Mouse (Mus musculus): Measurements from ENCODE around the gene Gata1.
"Not testable (repeated sequence)": the region's sequence is repeated elsewhere in the genome, so short reads cannot be mapped to it uniquely, and the experiment has no call there.

The Gata1 gene

GRCm38 (mm10) chrX:7977892-7978291, at the start of gene Gata1:
Gata1 (minus strand) TSS chrX:7978071.
- no peak for DNase-seq

GRCm38 (mm10) chrX:8026811-8027210, 48.9 kb upstream of the Gata1 start:
- DNase-seq, result no peak

DNA sequence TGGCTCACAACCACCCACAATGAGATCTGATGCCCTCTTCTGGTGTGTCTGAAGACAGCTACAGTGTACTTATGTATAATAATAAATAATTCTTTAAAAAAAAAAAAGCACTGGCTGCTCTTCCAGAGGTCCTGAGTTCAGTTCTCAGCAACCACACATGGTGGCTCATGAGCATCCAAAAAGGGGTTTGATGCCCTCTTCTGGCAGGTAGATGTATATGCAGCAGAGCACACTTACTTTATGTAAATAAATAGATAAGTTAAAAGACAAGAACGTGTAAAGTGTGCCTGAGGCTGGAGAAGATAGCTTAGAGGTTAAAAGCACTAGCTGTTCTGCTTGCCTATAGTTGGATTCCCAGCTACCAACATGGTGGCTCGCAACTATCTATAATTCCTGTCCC, 46.9 kb upstream of the Gata1 start:
- no peak for DNase-seq

GRCm38 (mm10) chrX:8020111-8020778, 42.4 kb upstream of the Gata1 start:
- DNase-seq, result peak; percentile 1

DNA sequence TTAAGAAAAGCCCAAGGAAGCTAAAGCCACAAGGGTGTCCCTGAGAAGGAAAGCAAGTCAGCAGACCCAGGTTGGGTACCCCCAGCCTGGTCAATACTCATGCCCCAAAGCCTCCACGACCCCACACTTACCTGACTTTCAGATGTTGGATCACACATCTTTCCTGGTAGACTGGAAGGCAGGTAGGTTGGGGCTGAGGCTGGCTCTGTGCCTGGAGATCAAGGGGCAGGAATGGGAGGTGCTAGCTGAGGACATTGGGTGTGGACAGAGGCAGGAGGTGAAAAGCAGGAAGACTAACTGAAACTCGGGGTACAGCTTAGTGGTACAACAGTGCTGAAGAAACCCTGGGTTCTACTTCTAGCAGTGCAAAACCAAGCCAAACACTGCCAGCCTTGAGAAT, 40.4 kb upstream of the Gata1 start, which contains the start of gene Glod5:
Glod5 (minus strand) TSS at position 207 of the 400 bp plus-strand sequence.
- DNase-seq, result no peak

GRCm38 (mm10) chrX:8017142-8017541, 39.3 kb upstream of the Gata1 start:
- DNase-seq, result peak; percentile 42

DNA sequence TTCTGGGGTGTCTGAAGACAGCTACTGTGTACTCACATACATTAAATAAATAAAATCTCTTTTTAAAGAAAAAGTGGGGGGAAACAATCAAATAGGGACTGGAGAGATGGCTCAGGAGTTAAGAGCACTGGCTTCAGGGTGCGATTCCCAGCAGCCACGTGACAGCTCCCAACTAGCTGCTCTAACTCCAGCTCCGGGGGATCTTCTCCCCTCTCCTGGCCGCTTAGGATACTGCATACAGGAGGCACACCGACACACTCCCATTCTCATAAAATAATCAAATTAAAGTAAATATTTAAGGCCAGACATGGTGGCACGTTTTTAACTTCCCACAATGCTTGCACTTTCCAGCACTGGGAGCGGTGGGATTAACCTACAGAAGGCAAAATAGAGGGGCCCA, 37.8 kb upstream of the Gata1 start:
- not testable (repeated sequence) for DNase-seq

DNA sequence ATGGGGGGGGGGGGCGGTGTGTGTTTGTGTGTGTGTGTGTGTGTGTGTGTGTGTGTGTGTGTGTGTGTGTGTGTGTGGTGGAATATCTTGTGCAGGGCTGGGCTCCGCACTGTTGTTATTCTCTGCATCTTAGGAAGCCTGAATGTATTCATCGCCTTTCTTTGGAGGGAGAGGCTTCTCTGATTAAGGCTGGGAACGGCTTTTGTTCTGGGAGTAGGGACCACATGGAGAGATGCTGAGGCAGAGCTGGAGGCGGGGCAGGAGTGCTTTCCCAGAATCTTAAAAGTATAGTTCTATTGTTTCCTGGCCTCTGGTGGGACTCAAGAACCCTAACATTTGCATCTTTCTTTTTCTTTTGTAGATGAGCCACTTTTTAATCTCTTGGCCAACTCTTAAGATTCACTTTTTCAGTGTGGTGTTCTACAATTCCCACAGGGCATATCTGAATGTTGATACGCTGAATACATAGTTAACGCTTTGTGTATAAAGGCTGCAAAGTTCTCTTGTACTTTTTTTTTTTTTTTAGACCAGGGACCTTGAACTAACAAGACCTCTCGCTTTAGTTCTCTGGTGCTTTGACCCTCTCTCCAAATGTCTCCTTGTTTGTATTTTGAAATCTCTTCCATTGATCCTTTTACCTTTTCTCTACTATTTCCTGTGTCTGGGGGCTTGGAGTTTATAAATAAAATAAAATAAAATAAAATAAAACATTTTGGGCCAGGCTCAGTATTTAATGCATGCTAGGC, 35.9 kb upstream of the Gata1 start:
- DNase-seq, result no peak

GRCm38 (mm10) chrX:8013157-8013556, 35.3 kb upstream of the Gata1 start:
- no peak for DNase-seq

GRCm38 (mm10) chrX:8009356-8009755, 31.5 kb upstream of the Gata1 start:
- DNase-seq, result not testable (repeated sequence)

DNA sequence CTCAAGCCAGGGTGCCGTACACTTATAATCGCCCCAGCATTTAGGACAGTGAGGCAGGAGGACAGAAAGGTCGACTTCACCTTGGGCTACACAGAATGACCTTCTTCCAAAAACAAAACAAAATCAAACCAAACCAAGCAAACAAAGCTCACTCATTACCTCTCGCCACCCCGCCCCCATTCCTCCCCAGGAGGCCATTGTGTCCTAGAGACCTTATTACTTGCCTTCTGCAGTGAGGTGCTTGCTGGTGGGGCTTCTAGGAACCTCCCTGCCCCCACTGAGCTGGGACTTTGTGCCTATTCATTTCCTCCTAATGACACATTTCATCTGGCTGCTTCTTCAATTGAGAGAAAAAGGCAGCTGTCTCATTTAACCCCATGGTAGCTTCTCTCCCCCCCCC, 30.7 kb upstream of the Gata1 start:
- DNase-seq, result no peak

GRCm38 (mm10) chrX:8002971-8003370, 25.1 kb upstream of the Gata1 start:
- DNase-seq, result no peak

GRCm38 (mm10) chrX:8002001-8002400, 24.1 kb upstream of the Gata1 start:
- DNase-seq, result no peak

DNA sequence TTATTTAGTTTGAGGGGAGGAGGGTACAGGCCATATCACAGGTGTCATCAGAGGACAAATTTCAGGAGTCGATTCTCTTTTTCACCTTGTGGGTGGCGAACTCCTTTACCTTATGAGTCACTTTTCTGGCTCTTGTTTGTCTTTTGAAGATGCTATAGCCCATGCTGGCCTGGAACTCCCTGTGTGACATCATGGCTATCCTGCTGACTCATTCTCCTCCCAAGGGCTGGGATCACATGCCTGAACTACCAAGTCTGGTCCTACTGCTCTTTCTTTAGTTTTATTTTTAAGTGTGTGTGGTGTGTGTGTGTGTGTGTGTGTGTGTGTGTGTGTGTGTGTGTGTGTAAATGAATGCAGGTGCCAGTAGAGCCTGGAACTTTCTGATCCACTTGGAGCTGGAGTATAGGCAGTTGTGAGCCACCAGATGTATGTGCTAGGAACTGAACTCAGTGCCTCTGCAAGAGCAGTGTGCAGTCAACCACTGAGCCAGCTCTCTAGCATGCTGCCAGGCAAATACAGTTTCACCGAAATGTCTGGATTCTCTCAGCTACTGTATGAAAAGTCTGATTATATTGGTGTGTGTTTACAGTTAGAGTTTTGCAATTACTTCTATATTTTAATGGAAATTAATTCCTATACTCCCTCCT, 22.8 kb upstream of the Gata1 start:
- no peak for DNase-seq

DNA sequence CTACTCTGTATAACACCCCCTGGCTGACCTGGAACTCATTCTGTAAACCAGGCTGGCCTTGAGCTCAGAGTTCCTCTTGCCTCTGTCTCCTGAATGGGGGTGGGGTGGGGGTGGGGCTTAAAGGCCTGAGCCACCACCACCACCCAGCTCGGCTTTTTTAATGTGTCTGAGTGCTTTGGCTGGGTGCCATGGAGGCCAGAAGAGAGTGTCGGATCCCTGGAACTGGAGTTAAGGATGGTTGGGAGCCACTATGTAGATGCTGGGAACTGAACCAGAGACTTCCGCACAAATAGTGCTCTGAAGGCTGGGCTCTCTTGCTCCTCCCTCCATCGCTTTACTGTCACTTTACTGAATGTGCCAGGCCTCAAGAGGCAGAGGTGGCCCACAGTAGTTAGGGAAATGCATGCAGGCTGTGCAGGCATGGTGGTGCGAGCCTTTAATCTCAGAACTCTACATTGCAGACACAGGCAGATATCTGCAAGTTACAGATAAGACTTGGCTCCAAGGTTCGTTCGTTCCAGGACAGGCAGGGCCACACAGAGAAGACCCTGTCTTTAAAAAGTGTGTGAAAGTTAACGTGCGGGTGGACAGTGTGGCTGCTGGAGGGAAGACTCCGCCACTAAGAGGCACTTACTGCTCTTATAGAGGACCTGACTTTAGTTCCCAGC, 15.3 kb upstream of the Gata1 start:
- DNase-seq, result no peak

- no peak for DNase-seq
These were observed 14.7 kb upstream of the Gata1 start for GRCm38 (mm10) chrX:7992379-7993067.

DNA sequence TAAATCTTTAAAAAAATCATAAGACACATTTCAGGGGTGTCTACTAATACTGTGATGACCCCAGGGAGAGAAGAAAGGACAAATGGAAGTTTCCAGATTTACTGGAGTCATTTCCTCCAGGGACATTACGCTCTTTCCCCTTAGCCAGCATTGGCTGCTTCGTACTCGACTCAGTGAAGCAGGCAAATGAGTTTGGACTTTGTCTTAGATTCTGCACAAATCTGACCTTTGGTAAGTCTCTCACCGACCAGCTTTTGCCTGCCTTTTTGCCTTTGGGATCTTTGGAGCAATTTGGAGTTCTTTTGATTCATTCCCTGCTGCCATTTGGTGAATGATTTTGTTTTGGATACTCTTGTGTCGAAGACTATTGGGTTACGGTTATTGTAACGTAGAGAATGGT, 3.5 kb upstream of the Gata1 start:
- DNase-seq, result no peak

GRCm38 (mm10) chrX:7971292-7971691, 6.6 kb downstream of the Gata1 start:
- no peak for DNase-seq

- no peak for DNase-seq
These were observed 9.0 kb downstream of the Gata1 start for GRCm38 (mm10) chrX:7968899-7969298.

GRCm38 (mm10) chrX:7968226-7968625, 9.6 kb downstream of the Gata1 start:
- no peak for DNase-seq

DNA sequence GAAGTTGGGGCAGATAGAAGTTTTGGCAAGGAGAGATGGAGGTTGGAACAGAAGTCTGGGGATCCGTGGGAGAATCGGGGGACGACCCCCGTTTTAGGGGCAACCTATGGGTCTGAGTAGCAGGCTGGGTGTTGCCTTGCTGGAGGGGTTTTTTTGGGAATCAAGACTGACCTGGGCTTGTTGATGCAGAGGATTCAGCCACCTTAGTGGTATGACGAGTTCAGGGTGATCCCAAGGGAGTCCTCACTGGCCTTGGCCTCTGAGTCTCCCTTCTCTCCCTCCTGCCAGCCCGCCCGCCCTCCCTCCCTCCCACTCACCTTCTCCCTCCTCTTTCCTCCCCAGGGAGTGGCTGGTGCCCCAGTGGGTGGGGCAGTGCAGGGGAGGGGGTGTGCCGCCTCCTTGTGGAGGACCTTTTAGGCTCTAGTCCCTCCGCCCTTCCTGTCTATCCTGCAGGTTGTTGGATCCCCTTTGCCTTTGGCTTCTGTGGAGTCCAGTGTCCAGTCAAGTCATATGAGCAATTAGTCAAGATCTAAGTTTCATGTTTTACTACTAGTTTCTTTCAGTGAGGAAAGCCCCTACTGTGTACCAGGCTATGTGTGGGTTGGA, 10.2 kb downstream of the Gata1 start:
- no peak for DNase-seq

DNA sequence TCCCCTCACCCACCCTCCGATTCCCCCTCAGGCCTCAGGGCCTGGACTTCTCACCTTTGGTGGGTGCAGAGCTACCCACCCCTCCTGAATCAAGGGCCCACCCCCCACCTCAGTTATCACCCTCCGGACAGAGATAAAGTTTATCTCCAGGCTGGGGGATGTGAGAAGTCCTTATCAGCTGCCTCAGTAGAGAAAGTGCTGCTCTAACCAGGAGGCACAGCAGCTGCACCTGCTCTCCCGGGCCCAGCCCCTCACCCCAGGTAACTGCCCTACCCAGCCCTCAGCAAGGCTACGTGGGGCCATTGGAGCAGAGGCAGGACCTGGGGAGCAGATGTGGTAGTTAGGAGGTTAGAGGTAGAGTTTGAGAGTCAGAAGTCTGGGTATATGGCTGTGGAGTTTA, 11.7 kb downstream of the Gata1 start:
- DNase-seq, result no peak
